Mouse (Mus musculus) limb, embryonic 10.5 days (tissue): ENCODE measurements at regions not wholly inside any gene's neighbourhood (a gene's known extent, or its start where the extent isn't known, plus 50 kb on each side); places are given as distances from the start of the nearest gene placed in this dataset.

Experiments used
- DNase-seq: peaks from one replicate; pipeline ENCODE4 v3.0.0-alpha.2; 2017; ENCODE audit warnings: low spot score
- H3K27ac ChIP-seq: fragments of 300-500 bp; sonication (generic); 2 replicates; pipeline ENCODE4 v1.5.1; 2016; ENCODE audit warnings: mild to moderate bottlenecking
- H3K27me3 ChIP-seq: fragments of 300-500 bp; sonication (generic); 2 replicates; pipeline ENCODE4 v1.6.1; 2016; ENCODE audit warnings: low read depth, mild to moderate bottlenecking; ENCODE audit not compliant: poor library complexity, severe bottlenecking
- H3K36me3 ChIP-seq: fragments of 300-500 bp; sonication (generic); 2 replicates; pipeline ENCODE4 v1.6.1; 2016; ENCODE audit warnings: mild to moderate bottlenecking, moderate library complexity
- H3K4me1 ChIP-seq: fragments of 300-500 bp; sonication (generic); 2 replicates; pipeline ENCODE4 v1.6.1; 2016
- H3K4me3 ChIP-seq: fragments of 300-500 bp; sonication (generic); 2 replicates; pipeline ENCODE4 v1.5.1; 2016; ENCODE audit warnings: mild to moderate bottlenecking, moderate library complexity
- H3K9me3 ChIP-seq: fragments of 300-500 bp; sonication (generic); replicated peaks from 2 replicates; pipeline ENCODE4 v1.6.1; 2016; ENCODE audit warnings: mild to moderate bottlenecking
- WGBS: fragments of 180-500 bp; shearing (Covaris S2); methylation state at CpG from one replicate; pipeline ENCODE4 v1.1.7; 2016; 5-methylcytosine and 5-hydroxymethylcytosine counted together

DNA sequence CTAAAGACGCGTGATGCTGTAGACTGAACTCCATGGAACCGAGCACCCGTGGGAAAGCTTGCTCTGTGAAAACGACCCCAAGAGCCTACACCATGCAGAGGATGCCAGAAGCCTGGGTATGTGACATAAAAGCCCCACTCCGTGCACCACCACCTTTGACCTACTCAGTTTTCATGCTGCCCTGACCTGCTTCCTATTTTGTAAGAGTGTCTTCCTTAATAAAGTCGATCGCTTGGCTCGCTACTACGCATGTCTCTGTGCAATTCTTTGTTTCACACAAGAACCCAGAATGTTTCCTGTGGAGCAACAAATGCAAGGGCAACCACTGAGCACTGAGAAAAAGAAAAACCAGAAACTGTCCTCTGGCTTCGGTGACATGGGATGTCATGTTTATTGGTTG lies 60.5 kb downstream of the Sec61b start:
- DNase-seq: no peak
- Histone ChIP-seq H3K27ac (no peak overlapping the region), H3K27me3 (no peaks in the 10 kb centered on the region), H3K36me3 (no peaks in the 10 kb centered on the region), H3K9me3 (no peaks in the 10 kb centered on the region), H3K4me3 (no peak overlapping the region), H3K4me1 (no peaks in the 10 kb centered on the region)
- 90% methylated on average over 11 of the region's 11 CpGs for WGBS

DNA sequence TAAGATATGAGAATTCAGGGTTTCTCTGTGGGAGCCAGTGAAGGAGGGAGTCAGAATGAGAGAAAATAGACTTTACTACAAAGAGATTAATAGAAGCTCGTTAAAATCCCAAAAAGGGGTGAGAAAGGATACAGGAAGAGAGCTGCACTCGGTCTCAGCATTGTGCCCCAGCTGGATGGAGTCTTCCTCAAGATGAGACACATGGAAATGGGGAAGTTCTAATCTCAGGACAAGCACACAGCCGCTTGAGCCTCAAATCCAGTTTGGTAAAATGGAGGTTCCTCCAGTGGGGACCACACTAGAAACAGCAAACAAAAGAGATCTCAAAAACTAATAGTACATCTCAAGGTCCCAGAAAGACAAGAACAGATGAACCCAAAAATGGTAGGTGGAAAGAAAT lies 93.2 kb downstream of the Sec61b start:
- 78% methylated on average over 3 of the region's 3 CpGs for WGBS
- no peak overlapping the region for H3K27ac ChIP-seq
- H3K36me3 ChIP-seq: no peaks in the 10 kb centered on the region
- H3K9me3 ChIP-seq: no peaks in the 10 kb centered on the region
- no peak overlapping the region for H3K4me3 ChIP-seq
- peaks cover 7% of the 10 kb centered on the region for H3K4me1 ChIP-seq
- no peak for DNase-seq
- H3K27me3 ChIP-seq: no peaks in the 10 kb centered on the region

DNA sequence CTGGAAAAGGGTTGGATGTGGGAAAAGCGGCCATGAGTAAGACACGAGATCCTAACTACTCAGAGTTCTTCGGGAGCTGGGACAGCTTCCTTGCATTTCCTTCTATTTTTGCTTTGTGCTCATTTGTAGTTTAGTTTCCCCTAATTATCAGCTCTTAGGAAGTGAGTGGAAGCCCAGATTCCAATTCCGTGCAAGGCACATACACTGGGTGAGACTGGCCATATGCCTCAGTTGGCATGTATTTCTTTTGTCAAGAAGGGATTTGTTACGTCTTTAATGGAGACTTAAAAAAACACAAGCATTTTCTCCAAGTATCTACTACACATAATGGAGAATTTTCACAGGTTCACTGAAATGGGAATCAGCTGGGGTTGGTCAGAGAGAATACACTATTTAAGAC lies 96.4 kb downstream of the Sec61b start:
- no peak for DNase-seq
- Histone ChIP-seq H3K4me3 (no peak overlapping the region), H3K36me3 (no peaks in the 10 kb centered on the region), H3K27me3 (no peaks in the 10 kb centered on the region; the same call in 1 of the 2 replicates), H3K27ac (no peak overlapping the region), H3K9me3 (no peaks in the 10 kb centered on the region), H3K4me1 (peaks cover 8% of the 10 kb centered on the region)
- WGBS: 97% methylated on average over 5 of the region's 5 CpGs

DNA sequence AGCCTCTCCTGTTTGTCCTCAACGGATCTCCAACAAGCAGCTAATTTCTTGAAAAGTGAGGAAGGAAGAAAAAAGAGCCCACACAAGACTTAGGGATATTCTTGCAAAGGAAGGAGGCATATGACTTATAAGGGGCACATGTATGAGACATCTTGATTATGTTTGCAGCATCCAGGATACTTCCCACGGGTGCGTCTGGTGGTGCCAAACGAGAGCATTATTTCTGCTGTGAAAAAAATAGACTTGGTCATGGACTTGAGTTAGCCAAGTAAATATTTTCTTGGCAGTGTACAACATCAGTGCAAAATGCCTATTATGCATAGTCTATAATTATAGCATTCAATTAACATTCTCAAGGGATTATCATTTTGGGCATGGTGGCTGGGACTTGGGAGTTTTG lies 101.6 kb downstream of the Sec61b start:
- WGBS: 91% methylated on average over 4 of the region's 4 CpGs
- H3K4me3 ChIP-seq: no peak overlapping the region
- DNase-seq: no peak
- no peak overlapping the region for H3K27ac ChIP-seq
- H3K36me3 ChIP-seq: no peaks in the 10 kb centered on the region
- peaks cover 8% of the 10 kb centered on the region for H3K4me1 ChIP-seq
- no peaks in the 10 kb centered on the region for H3K9me3 ChIP-seq
- no peaks in the 10 kb centered on the region; the same call in 1 of the 2 replicates for H3K27me3 ChIP-seq

DNA sequence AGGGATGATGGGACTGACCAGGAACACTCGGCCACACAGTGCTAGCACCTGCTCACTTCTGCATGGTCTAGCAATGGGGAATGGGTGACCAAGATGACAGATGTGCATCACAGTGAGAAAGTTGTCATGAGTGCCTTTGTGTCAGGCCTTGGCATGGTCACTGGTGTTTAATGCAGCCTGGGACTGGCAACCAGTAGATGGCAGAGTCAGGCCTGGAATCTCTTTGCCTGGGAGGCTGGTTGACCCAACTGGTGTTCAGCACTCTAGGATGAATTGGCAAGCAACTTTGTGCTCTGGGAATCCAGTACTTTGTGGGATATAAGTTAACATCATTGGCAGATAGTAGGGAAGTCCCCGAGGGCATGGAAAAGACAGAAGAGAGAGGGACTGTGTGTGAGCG lies 103.0 kb downstream of the Sec61b start:
- Histone ChIP-seq H3K27ac (no peak overlapping the region), H3K4me1 (peaks cover 3% of the 10 kb centered on the region), H3K4me3 (no peak overlapping the region), H3K9me3 (no peaks in the 10 kb centered on the region), H3K36me3 (no peaks in the 10 kb centered on the region), H3K27me3 (no peaks in the 10 kb centered on the region; the same call in 1 of the 2 replicates)
- no peak for DNase-seq
- 85% methylated on average over 3 of the region's 3 CpGs for WGBS

DNA sequence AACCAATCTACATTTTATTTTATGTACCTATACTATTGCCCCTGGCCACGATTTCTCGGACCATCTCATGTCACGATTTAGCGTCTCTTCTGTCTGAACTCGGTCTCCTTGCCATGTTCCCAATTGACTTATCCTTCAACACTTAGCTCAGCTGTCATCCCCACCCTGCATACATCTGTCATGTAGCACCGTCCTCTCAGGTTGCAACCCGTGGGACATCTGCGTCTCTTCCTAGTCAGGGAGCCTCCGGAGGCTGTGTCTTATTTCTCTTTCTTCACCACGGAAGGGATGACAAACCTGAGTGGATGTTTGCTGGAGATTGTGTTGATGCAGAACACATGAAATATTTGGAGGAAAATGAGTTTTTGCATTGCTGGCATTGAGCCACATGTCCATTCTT lies 104.2 kb downstream of the Sec61b start:
- no peak overlapping the region for H3K27ac ChIP-seq
- 90% methylated on average over 10 of the region's 10 CpGs for WGBS

DNA sequence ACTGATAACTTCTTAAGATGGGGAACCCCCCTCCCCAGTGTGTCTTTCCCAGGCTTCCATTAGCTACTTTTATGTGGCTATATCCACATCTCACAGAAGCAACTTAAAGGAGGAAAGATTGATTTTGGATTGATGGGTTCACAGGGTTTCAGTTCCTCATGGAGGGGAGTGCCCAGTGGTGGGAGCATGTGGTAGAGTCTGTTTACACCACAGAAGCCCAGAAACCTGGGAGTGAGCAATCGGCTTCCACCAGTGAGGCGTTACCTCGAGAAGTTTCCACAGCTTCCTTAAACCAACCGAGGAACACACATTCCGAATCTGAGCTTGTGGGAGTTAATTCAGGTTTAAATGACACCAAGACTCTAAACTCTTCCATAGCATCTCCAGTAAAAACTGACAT lies 106.1 kb downstream of the Sec61b start:
- no peak for DNase-seq
- 96% methylated on average over 5 of the region's 5 CpGs for WGBS
- Histone ChIP-seq H3K4me3 (no peak overlapping the region), H3K36me3 (no peaks in the 10 kb centered on the region), H3K4me1 (no peaks in the 10 kb centered on the region), H3K27me3 (no peaks in the 10 kb centered on the region), H3K27ac (no peak overlapping the region), H3K9me3 (no peaks in the 10 kb centered on the region)

More for the DNA sequence above, 104.2 kb downstream of the Sec61b start:
- no peaks in the 10 kb centered on the region for H3K4me1 ChIP-seq
- no peaks in the 10 kb centered on the region for H3K36me3 ChIP-seq
- H3K4me3 ChIP-seq: no peak overlapping the region
- H3K27me3 ChIP-seq: no peaks in the 10 kb centered on the region; the same call in 1 of the 2 replicates
- no peaks in the 10 kb centered on the region for H3K9me3 ChIP-seq
- DNase-seq: no peak

DNA sequence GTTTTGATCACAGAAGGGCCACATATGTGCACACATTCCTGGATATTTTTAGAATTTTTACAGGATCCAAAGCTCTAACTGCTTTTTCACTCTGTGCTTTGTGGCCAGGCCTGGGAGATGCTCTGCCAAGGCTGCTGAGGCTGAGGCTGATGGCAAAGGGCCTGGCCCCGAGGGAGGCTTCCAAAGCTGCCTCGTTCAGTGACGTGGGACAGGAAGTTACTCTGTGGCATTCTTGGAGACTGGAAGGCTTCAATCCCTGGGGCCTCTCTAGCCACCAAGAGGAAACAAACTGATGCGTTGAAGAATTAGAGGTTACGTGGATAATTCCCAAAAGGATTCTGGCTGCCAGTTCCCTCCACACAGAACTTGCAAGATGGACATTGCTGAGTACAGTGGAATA lies 112.8 kb downstream of the Sec61b start:
- Histone ChIP-seq H3K27me3 (no peaks in the 10 kb centered on the region), H3K4me1 (no peaks in the 10 kb centered on the region; the same call in 1 of the 2 replicates), H3K9me3 (no peaks in the 10 kb centered on the region), H3K27ac (no peak overlapping the region), H3K4me3 (no peak overlapping the region), H3K36me3 (no peaks in the 10 kb centered on the region)
- DNase-seq: no peak
- whole genome bisulfite sequencing: 64% methylated on average over 5 of the region's 5 CpGs

DNA sequence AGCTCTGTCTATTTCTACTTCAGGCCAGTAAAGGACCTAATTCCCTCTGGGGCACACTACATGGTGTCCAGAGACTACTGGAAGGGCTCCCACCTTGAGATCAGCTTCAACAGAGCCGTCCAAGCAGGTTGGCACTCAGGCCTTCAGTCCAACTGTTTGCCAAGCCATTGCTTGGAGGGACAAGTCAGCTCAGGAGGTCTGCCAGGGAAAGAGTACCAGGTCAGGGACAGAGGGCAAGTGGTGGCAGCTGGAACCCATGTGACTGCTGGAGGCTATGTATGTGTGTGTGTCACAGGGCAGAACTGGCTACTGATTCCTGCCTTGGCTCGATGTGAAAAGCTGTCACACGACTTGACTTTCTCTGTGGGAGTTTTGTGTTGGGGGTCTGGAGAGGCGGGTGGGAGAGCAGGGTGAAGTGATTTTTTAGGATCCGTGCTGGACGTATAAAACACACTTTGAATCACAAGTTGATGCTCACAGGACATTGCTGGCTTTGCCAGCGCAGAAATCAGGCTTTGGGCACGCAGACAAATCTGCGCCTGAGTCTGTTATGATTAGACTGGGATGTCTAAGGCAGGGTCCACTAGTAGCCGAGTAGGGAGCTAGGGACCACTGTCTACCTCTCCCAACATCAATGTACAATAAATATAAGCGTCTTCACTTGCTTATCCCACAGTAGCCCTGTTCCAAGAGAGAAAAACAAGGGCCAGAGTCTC lies 118.0 kb downstream of the Sec61b start:
- 90% methylated on average over 11 of the region's 11 CpGs for WGBS
- H3K27ac ChIP-seq: no peak overlapping the region

DNA sequence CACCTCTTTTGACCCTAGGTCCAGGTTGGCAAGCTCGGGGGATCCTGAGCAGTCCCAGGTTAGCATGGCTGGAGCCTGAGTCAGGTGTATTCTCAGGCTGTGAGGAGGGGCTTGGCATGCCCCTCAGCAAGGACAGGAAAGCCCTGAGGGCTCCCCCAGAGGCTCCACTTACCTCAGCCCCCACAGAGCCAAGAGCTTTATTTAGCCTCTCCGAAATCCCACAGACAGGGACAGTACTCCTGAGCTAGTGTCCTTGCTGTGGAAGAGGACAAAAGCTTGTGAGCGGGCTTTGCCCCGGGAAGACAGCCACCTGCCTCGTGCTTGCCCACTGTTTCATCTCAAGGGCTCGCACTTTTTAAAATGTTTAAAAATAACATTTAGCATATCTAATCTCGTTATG lies 118.7 kb downstream of the Sec61b start:
- no peak for DNase-seq
- Histone ChIP-seq H3K4me3 (no peak overlapping the region), H3K27ac (no peak overlapping the region), H3K36me3 (no peaks in the 10 kb centered on the region), H3K27me3 (no peaks in the 10 kb centered on the region), H3K9me3 (no peaks in the 10 kb centered on the region), H3K4me1 (no peaks in the 10 kb centered on the region)
- 85% methylated on average over 7 of the region's 7 CpGs for WGBS

More for the DNA sequence above, 118.0 kb downstream of the Sec61b start:
- H3K27me3 ChIP-seq: no peaks in the 10 kb centered on the region
- H3K36me3 ChIP-seq: no peaks in the 10 kb centered on the region
- H3K4me3 ChIP-seq: no peak overlapping the region
- no peaks in the 10 kb centered on the region; the same call in 1 of the 2 replicates for H3K4me1 ChIP-seq
- DNase-seq: no peak
- no peaks in the 10 kb centered on the region for H3K9me3 ChIP-seq

DNA sequence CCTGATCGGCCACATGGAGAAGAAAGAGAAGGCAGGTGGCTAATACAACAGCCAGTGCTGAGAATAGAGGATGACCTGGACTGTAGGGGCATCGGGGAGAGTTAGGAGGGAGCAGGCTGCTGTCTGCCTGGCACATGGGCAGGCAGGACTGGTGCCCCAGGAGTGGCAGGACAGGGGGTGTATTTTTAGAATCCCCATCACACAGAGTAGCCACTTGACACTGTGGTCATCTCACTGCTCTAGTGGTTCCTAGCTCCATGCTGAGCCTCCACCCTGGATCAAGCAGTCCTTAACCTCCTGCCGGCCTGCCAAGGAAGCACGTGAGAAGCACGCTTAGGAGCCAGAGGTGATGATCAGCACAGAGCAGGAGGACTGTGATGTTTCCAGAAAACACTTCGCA lies 119.7 kb downstream of the Sec61b start:
- H3K36me3 ChIP-seq: no peaks in the 10 kb centered on the region
- no peaks in the 10 kb centered on the region for H3K4me1 ChIP-seq
- H3K27me3 ChIP-seq: no peaks in the 10 kb centered on the region
- no peaks in the 10 kb centered on the region for H3K9me3 ChIP-seq
- 91% methylated on average over 6 of the region's 6 CpGs for WGBS
- DNase-seq: no peak
- H3K4me3 ChIP-seq: no peak overlapping the region
- no peak overlapping the region for H3K27ac ChIP-seq

DNA sequence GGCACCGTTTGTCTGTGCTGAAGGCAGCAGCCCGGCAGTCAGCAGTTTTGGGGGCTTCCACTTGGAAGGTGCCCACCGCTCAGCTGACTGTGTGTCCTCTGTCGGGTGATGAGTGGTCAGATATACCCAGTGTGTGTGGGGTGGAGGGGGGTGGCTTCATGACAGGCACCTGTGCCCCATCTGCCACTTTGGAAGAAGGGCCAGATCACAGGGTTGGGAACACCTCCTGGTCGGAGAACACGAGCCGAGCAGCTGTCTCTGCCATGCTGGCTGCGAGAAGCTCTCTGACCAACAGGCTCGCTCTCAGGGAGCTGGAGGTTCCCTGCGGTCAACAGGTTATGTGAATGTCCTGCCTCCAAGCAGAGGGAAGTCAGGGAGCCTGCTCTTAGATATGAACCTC lies 121.4 kb downstream of the Sec61b start:
- Histone ChIP-seq H3K27ac (no peak overlapping the region), H3K4me1 (no peaks in the 10 kb centered on the region), H3K9me3 (no peaks in the 10 kb centered on the region), H3K27me3 (0 out of 2 replicates have a peak, but pooled peaks cover 3% of the 10 kb centered on the region), H3K36me3 (no peaks in the 10 kb centered on the region), H3K4me3 (no peak overlapping the region)
- DNase-seq: no peak
- WGBS: 80% methylated on average over 10 of the region's 10 CpGs

DNA sequence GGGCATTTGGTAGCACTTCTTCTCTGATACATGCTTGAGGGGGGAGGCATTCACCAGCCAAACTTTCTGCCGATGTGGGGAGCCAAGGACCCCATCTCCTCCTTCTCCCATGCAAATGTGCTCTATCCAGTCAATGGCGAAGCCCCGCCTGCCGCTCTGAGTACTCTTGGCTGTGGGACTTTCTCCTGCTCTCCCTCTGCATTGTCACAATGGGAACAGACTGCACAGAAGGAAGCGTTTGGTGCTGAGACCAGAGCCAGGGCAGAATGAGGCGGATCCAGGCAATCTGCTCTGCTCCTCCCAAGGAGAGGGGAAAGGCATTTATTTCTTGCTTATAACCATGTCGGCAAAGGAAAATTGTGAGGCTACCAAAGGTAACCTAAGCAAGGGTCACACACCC lies 123.1 kb downstream of the Sec61b start:
- no peak overlapping the region for H3K4me3 ChIP-seq
- WGBS: 73% methylated on average over 7 of the region's 7 CpGs
- no peak overlapping the region for H3K27ac ChIP-seq
- DNase-seq: no peak
- H3K9me3 ChIP-seq: no peaks in the 10 kb centered on the region
- peaks cover under 1% of the 10 kb centered on the region for H3K4me1 ChIP-seq
- H3K27me3 ChIP-seq: 0 out of 2 replicates have a peak, but pooled peaks cover 8% of the 10 kb centered on the region
- no peaks in the 10 kb centered on the region for H3K36me3 ChIP-seq

DNA sequence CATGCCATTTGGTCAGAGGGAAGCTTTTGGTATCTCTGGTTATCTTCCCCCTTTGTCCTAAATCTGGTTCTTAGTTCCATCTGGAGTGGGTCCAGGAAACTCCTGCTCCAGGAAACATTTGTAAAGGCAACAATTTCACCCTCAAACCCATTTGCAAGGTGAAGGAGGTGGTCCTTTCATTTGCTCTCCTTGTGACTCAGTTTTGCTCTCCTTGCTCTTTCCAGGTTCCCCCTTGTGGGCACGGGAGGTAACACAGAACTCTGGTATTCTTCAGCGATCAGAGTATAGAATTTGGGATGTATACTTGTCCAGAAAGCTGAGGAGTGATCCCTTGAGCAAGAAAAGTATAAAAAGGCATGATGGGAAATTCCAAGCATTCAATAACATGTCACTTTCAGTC lies 123.8 kb downstream of the Sec61b start:
- no peak overlapping the region for H3K27ac ChIP-seq
- WGBS: 47% methylated on average over 2 of the region's 2 CpGs
- H3K4me3 ChIP-seq: no peak overlapping the region
- peaks cover 7% of the 10 kb centered on the region for H3K4me1 ChIP-seq
- no peak for DNase-seq
- H3K27me3 ChIP-seq: 0 out of 2 replicates have a peak, but pooled peaks cover 8% of the 10 kb centered on the region
- H3K9me3 ChIP-seq: no peaks in the 10 kb centered on the region
- no peaks in the 10 kb centered on the region for H3K36me3 ChIP-seq
